Mouse (Mus musculus): ENCODE measurements around the gene Spag6. TPM values are rescaled to one million over a fixed set of nuclear protein-coding genes. Genes with fewer than 3 reads are reported as not detected.

The Spag6 gene
- polyA plus RNA-seq, 1 experiment from 2014 or later, result not detected

- Histone ChIP-seq H3K4me1 (replicated peaks; ENCODE audit: control insufficient read depth, insufficient read depth, low read length) (peaks cover 8% of the 10 kb centered on the region), H3K9ac (replicated peaks; ENCODE audit: low read depth, low read length) (no peak overlapping the region), H3K27me3 (replicated peaks; ENCODE audit: control insufficient read depth, insufficient read depth, low read length) (peaks cover 2% of the 10 kb centered on the region; the same call in 1 of the 2 replicates), H3K27ac (ENCODE audit: low read length) (no peak overlapping the region), H3K4me3 (replicated peaks; ENCODE audit: low read length) (no peak overlapping the region), H3K9me3 (ENCODE audit: control insufficient read depth, low read length) (no peaks in the 10 kb centered on the region), H3K4me2 (ENCODE audit: low read length) (no peak overlapping the region), H3K36me3 (ENCODE audit: control insufficient read depth, insufficient read depth) (no peaks in the 10 kb centered on the region)
- ATAC-seq, result no peak
- 71% methylated on average over 3 of the region's 3 CpGs for WGBS
Observed at GRCm38 (mm10) chr2:18779830-18780229, 86.0 kb downstream of the Spag6 start.

- peaks cover 8% of the 10 kb centered on the region for H3K4me1 ChIP-seq (replicated peaks; ENCODE audit: control insufficient read depth, insufficient read depth, low read length)
- H3K4me2 ChIP-seq (ENCODE audit: low read length), result no peak overlapping the region
- no peak overlapping the region for H3K27ac ChIP-seq (ENCODE audit: low read length)
- no peak overlapping the region for H3K9ac ChIP-seq (replicated peaks; ENCODE audit: low read depth, low read length)
- no peaks in the 10 kb centered on the region for H3K9me3 ChIP-seq (ENCODE audit: control insufficient read depth, low read length)
- H3K27me3 ChIP-seq (replicated peaks; ENCODE audit: control insufficient read depth, insufficient read depth, low read length), result peaks cover 2% of the 10 kb centered on the region; the same call in 1 of the 2 replicates
- H3K36me3 ChIP-seq (ENCODE audit: control insufficient read depth, insufficient read depth), result no peaks in the 10 kb centered on the region
- H3K4me3 ChIP-seq (replicated peaks; ENCODE audit: low read length), result no peak overlapping the region
- no peak for ATAC-seq
- 52% methylated on average over 7 of the region's 7 CpGs for WGBS
Observed at GRCm38 (mm10) chr2:18781296-18781695, 87.5 kb downstream of the Spag6 start.

- H3K9ac ChIP-seq (replicated peaks; ENCODE audit: low read depth, low read length), result no peak overlapping the region
- H3K4me2 ChIP-seq (ENCODE audit: low read length), result no peak overlapping the region
- H3K4me3 ChIP-seq (replicated peaks; ENCODE audit: low read length), result no peak overlapping the region
- H3K27ac ChIP-seq (ENCODE audit: low read length), result no peak overlapping the region
- no peaks in the 10 kb centered on the region for H3K36me3 ChIP-seq (ENCODE audit: control insufficient read depth, insufficient read depth)
- WGBS, result 69% methylated on average over 4 of the region's 4 CpGs
- no peaks in the 10 kb centered on the region; the same call in 1 of the 2 replicates for H3K27me3 ChIP-seq (replicated peaks; ENCODE audit: control insufficient read depth, insufficient read depth, low read length)
- no peak for ATAC-seq
- no peaks in the 10 kb centered on the region for H3K4me1 ChIP-seq (replicated peaks; ENCODE audit: control insufficient read depth, insufficient read depth, low read length)
- H3K9me3 ChIP-seq (ENCODE audit: control insufficient read depth, low read length), result no peaks in the 10 kb centered on the region
Observed at GRCm38 (mm10) chr2:18794261-18794660, 100.4 kb downstream of the Spag6 start.

- WGBS, result 14% methylated on average over 8 of the region's 8 CpGs
- Histone ChIP-seq H3K36me3 (ENCODE audit: control insufficient read depth, insufficient read depth) (no peaks in the 10 kb centered on the region), H3K27ac (ENCODE audit: low read length) (no peak overlapping the region), H3K4me1 (replicated peaks; ENCODE audit: control insufficient read depth, insufficient read depth, low read length) (peaks cover 25% of the 10 kb centered on the region), H3K9me3 (ENCODE audit: control insufficient read depth, low read length) (no peaks in the 10 kb centered on the region), H3K4me2 (ENCODE audit: low read length) (no peak overlapping the region), H3K4me3 (replicated peaks; ENCODE audit: low read length) (no peak overlapping the region), H3K27me3 (replicated peaks; ENCODE audit: control insufficient read depth, insufficient read depth, low read length) (peaks cover 2% of the 10 kb centered on the region; the same call in 1 of the 2 replicates), H3K9ac (replicated peaks; ENCODE audit: low read depth, low read length) (no peak overlapping the region)
- ATAC-seq, result no peak
Observed at GRCm38 (mm10) chr2:18797776-18798175, 103.9 kb downstream of the Spag6 start.

- Histone ChIP-seq H3K4me2 (ENCODE audit: low read length) (peak overlapping the region; percentile 84), H3K27ac (ENCODE audit: low read length) (peak overlapping the region; percentile 49; the same call in 1 of the 2 replicates), H3K27me3 (replicated peaks; ENCODE audit: control insufficient read depth, insufficient read depth, low read length) (peaks cover 2% of the 10 kb centered on the region; the same call in 1 of the 2 replicates), H3K4me3 (replicated peaks; ENCODE audit: low read length) (peak overlapping the region; percentile 45), H3K36me3 (ENCODE audit: control insufficient read depth, insufficient read depth) (no peaks in the 10 kb centered on the region), H3K9me3 (ENCODE audit: control insufficient read depth, low read length) (no peaks in the 10 kb centered on the region), H3K4me1 (replicated peaks; ENCODE audit: control insufficient read depth, insufficient read depth, low read length) (peaks cover 25% of the 10 kb centered on the region), H3K9ac (replicated peaks; ENCODE audit: low read depth, low read length) (peak overlapping the region; percentile 55)
- 9% methylated on average over 17 of the region's 17 CpGs for WGBS
- ATAC-seq, result peak; percentile 28
Observed at GRCm38 (mm10) chr2:18799265-18799965, 105.6 kb downstream of the Spag6 start.

Other genes with a start within 250 kb of the Spag6 start
- gene Commd3, start 21.6 kb upstream of the Spag6 start, polyA plus RNA-seq (2015; fragmentation: Nextera tagmentation; extraction: Ambion mirVana), result 291 TPM in 2 replicates
- 34.8 and 40.9 TPM in 2 replicates for gene Bmi1, start 17.0 kb upstream of the Spag6 start, polyA plus RNA-seq (2015; fragmentation: Nextera tagmentation; extraction: Ambion mirVana)

Data from forebrain, embryonic 16.5 days (tissue).